Mouse (Mus musculus): Measurements from ENCODE around the gene C2cd4b.
A peak's percentile ranks its signal among the peaks of the same experiment; 100 is the strongest.

Gene C2cd4b

GRCm38 (mm10) chr9:67759163-67759955 is at the start of gene C2cd4b:
Gene C2cd4b (plus strand): TSS chr9:67759437.
- DNase-seq, result peak; percentile 60

DNA sequence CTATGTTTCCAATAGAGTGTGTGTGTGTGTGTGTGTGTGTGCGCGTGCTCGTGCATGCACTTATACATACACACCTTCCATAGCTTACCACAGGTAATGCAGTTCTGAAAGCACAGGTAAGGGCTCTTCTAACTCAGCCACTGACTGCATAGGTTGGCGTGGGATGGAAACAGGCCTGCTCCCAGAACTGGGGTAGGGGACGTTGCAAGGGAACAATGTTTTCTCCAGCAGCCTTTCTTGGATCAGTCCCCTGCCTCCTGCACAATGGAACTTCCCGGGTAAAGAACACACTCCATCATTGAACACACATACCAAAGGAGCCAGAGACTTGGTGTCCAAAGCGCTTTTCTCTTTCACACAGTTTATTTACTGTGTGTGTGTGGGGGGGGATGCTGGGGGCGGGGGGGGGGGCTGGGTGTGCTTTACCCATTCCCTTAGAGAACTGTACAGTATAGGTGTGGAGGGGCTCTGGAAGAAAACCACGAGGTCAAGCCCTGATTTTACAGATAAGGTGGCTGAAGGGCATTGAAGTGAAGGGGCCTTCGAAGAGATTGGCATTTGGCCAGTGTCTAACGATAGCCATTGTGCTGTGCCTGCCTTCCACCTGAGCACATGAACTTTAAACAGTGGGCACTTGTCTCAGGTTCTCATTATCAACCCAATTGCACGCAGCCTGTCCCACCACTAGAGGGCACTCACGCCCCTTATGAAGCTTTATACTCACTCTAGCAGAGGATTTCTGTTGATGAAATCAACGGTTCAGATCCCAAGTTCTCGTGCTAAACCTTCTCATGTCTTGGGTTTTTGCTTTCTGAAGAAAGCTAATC is 48.0 kb upstream of the C2cd4b start:
- peak; percentile 71 for DNase-seq

- DNase-seq, result no peak
Observed at GRCm38 (mm10) chr9:67712146-67712545, 47.1 kb upstream of the C2cd4b start.

GRCm38 (mm10) chr9:67717081-67717480 is 42.2 kb upstream of the C2cd4b start:
- no peak for DNase-seq

DNA sequence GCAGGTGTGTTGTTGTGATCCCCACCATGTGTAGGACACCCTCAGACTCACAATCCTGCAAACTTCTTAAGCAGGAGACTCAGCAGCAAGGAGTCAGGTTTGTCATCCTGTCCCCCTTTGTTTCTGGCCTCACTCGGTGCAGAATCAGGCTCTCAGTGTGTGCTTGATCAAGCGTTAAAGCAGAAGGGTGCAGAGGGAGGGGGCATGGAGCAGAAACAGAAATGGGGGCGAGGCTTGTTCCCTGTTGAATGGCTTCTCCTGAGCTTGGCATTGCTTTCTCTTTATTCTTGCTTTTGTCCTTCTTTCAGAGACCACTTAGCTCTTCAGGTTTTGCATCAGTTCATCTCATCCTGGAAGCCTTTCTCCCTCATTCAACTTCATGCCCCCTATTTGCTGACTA is 40.6 kb upstream of the C2cd4b start:
- no peak for DNase-seq

DNA sequence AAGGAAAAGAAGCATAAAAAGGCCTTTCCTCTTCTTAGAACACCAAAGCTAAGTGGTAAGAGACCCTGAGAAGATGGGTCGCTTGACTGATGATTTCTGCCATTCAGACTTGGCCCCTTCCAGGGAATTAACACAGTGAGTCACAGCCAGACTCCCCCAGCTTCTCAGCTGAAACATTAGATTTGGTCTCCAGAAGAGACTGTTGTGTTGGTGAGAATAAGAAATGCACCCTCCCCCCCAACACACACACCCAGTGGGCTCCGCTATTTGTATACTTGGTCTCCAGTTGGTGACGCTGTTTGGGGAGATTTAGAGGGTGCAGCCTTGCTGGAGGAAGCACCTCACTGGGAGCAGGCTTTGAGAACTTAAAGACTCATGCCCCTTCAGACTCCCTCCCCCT is 39.1 kb upstream of the C2cd4b start:
- no peak for DNase-seq

- no peak for DNase-seq
Observed at GRCm38 (mm10) chr9:67722378-67722777, 36.9 kb upstream of the C2cd4b start.

DNA sequence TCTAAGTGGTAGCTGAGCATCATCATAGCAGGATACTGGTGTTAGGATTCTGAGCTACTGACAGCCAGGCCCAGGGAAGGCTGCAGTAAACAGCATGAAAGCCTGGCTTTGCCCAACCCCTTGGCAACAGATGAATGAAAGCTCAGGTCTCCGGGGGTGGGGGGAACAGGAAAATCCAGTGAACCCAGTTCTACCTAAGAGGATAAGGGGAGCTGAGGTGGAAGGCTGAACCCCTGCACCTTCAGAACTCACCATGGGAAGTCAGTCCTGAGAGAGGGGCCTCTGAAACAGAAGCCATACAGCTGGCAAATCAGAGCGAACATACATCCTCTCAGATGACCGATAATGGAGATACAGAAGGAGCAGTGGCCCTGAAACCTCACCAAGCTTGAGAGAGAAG is 34.0 kb upstream of the C2cd4b start:
- DNase-seq, result no peak

GRCm38 (mm10) chr9:67733716-67734115 is 25.5 kb upstream of the C2cd4b start:
- DNase-seq, result no peak

DNA sequence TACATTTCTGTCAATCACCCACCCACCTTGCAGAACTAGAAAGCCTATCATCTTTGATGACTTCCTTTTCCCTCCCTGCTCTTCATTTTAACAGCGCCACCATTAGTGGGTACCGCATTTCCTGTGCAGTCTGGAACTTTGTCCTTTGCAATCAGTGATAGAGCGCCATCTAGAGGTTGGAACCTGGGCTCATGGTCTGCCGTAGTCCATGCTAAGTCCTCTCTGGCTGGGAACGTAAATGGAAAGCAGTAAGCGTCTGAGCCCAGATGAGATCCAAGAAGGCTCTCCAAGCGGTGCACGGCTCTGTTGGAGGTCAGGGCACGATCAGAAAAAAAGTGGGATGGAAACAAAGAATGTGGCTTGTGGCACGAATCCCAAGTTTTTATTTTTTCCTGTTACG is 23.8 kb upstream of the C2cd4b start:
- DNase-seq, result peak; percentile 15

GRCm38 (mm10) chr9:67741256-67741655 is 18.0 kb upstream of the C2cd4b start:
- no peak for DNase-seq

GRCm38 (mm10) chr9:67753411-67754182 is 5.6 kb upstream of the C2cd4b start:
- no peak for DNase-seq

- no peak for DNase-seq
Observed at GRCm38 (mm10) chr9:67754713-67755112, 4.5 kb upstream of the C2cd4b start.

DNA sequence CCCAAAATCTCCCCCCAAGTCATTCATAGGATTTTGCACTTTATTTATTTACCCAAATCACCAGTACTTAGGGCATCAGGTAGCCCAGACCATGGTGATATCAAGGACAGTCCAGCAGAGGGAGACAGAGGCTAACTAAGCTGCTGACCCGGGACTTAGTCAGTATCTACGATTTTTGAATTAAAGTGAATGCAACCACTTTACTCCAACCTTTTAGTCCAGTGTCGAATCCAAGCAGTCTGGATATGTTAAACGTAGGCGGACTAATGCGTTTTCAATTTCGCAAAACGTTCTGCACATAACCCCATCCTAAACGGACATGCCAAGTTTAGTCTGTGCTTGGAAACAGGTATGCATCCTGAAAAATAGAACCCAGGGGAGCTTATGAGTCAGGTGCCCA is 551 bp upstream of the C2cd4b start:
- DNase-seq, result peak; percentile 62

GRCm38 (mm10) chr9:67759956-67760764 is 923 bp downstream of the C2cd4b start:
- DNase-seq, result peak; percentile 22

DNA sequence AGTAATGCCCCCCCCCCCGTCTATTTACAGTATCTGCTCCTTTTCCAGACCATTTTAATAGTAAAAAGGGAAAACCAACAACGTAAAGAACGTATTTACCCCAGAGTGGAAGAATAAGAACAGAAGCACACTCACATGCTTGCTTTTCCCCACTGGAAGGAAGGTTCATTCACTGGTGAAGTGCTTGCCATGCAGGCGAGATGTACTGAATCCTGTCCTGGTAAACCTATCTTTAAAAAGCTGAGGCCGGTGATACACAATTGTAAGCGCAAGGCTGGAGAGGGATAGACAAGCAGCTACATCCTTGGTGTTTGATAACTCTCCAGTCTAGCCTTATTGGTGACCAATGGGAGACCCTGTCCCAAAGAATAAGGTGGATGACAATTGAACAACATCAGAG is 1.8 kb downstream of the C2cd4b start:
- DNase-seq, result no peak

- no peak for DNase-seq
Observed at GRCm38 (mm10) chr9:67763326-67763725, 4.1 kb downstream of the C2cd4b start.

DNA sequence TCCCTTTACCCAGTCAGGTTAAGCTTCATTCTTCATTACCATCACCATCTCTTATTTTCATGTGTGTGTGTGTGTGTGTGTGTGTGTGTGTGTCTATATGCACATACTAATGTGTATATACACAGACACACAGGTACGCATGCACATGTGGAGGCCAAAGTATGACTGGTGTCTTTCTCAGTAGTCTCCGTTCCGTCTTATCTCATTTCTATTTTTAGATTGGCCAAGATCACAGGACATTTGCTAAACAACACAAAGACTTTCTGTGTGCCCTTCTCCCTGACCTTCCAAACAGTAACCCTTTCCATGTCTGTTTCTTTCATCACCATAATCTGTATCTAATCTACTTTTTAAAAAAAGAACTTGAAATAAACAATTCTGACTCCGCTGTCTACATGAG is 7.2 kb downstream of the C2cd4b start:
- DNase-seq, result no peak

- DNase-seq, result no peak
Observed at GRCm38 (mm10) chr9:67766948-67767347, 7.7 kb downstream of the C2cd4b start.

DNA sequence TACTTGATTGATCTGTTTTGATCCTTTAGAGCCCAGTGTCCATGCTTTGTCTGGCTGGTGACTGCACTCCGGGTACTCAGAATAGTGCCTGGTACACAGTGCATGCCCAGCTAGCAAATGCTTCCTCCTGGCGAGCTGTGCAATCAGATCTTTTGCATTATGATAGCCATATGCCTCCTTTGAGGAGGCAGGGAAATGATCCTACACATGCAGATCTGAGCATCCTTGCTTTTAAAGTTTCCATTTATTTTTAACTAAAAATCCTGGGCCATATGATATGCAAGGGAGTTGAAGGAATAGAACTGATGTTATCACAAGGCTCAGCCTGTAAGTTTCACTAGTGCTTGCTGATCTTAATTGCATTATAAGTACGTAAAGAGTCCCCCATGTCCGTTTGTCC is 9.6 kb downstream of the C2cd4b start:
- no peak for DNase-seq

GRCm38 (mm10) chr9:67769401-67769800 is 10.2 kb downstream of the C2cd4b start:
- DNase-seq, result no peak

DNA sequence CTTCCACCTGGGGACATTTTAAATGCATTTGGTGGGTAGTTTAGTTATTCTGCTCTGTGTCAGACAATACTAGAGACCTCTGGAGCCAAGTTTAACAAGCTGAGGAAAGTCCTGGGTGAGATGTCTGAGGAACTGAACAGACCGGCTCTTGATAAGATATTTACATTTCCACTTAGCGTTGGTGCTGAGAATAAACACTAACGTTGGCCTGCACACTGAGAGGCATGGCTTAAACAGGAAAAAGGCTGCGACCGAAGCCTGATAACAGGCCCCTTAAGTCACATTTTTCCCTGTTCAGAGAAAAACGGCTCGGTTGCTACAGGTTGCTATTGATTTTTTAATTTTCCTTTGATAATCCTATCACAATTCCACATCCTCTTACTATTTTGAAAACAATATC is 12.1 kb downstream of the C2cd4b start:
- no peak for DNase-seq

DNA sequence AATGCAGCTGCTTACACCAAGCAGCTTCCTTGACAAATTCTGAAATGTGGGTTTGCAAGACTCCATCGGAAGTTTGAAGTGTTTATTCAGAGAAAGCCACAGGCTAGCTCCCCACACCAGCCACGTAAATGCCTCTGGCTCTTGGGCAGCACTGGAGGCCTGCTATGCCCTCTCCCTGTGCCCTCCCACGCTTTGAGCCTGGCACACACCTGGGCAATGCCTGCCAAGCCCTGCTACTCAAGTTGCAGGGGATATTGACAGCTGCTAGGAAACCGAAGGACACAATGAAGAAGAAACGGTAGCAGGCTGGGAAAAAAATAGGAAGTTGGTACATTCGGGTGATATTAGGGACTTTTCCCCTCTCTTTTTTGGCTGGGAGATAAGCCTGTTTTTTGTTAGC is 15.0 kb downstream of the C2cd4b start:
- no peak for DNase-seq

Measured in kidney, adult 18-20 months (tissue).